Mouse (Mus musculus) spleen, adult 2 months (tissue): Measurements from ENCODE around the gene Pkmyt1.

Source experiments
- CTCF ChIP-seq: fragments of 200-500 bp; IDR thresholded peaks from 2 replicates; pipeline ENCODE4 v1.5.1; 2011; ENCODE audit warnings: mild to moderate bottlenecking, inconsistent platforms; ENCODE audit not compliant: insufficient read depth, insufficient read length, insufficient replicate concordance; ENCODE audit errors: extremely low read depth
- POLR2A ChIP-seq: fragments of 200-500 bp; IDR thresholded peaks from 2 replicates; pipeline ENCODE4 v1.6.1; 2011; ENCODE audit warnings: low read depth, low read length, inconsistent platforms

DNA sequence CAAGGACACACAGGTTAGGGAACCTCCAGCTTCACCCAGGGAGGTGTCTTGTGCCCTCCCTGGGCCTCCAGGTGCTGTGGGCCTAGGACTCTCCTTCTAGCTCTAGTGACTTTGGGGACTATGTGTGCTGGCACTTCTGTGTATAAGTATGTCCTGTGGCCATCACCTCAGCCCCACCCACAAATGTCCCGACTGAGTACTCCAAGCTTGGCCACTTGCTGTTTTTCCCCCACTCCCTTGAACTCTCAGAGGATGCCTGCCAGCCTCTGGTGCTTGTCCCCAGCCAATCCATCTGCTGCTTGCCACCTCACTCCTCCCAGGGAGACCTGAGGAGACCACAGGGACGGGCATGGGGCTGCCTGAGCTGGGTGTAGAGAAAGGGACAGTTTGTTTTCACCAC is 52.3 kb downstream of the Pkmyt1 start:
- no peak for TF ChIP-seq CTCF
- no peak for TF ChIP-seq POLR2A
